Mouse (Mus musculus): ENCODE results near the gene Cd180. TPM values are rescaled to one million over a fixed set of nuclear protein-coding genes. Genes with fewer than 3 reads are reported as not detected.

Cd180 gene
- 1 to 10 TPM in 1 of 2 experiments, under 1 TPM in 1; 0.41 to 1.2 TPM for total RNA-seq (2021)
- long read RNA-seq, experiment 1: 0 reads
- long read RNA-seq, experiment 2, partial matches to known transcripts: 0 of 3 reads
- long read RNA-seq, experiment 2, other reads (novel, unspliced or antisense): 3 of 3 reads

GRCm38 (mm10) chr13:102693341-102693801 lies at the start of gene Cd180:
Gene Cd180, plus strand, starts transcription at chr13:102693558.
- intact Hi-C loops (cut with DNase I): no loop called here
- peak; percentile 13 to 25 for DNase-seq

DNA sequence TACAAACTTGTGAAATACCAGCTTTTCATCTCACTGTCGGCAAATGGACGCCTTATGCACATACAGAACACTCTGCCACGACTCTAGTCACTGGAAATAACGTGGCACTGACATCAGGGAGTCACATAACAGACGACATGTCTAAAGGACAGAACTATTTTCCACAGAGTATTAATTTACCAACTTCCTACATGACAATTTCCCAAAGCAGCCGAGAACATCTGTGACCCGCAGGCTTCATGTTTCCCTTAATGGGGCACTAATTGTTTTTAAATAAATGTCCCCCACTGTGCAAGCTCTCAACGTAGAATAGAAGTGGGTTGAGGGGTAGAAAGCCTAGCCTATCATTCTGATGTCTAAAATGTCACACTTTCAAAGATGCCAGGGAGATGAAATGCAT lies 49.0 kb upstream of the Cd180 start:
- intact Hi-C loops (cut with DNase I): loop anchor here (10.0 kb wide), 3 partner anchors 120 to 1140 kb away; no protein-coding TSS in a partner anchor
- no peak for DNase-seq

- intact Hi-C loops (cut with DNase I): loop anchor here (5.0 to 10.0 kb wide), 4 partner anchors 120 to 1140 kb away; no protein-coding TSS in a partner anchor
- peak; percentile 73 to 80 for DNase-seq
Measured at GRCm38 (mm10) chr13:102644789-102645551, 48.4 kb upstream of the Cd180 start.

DNA sequence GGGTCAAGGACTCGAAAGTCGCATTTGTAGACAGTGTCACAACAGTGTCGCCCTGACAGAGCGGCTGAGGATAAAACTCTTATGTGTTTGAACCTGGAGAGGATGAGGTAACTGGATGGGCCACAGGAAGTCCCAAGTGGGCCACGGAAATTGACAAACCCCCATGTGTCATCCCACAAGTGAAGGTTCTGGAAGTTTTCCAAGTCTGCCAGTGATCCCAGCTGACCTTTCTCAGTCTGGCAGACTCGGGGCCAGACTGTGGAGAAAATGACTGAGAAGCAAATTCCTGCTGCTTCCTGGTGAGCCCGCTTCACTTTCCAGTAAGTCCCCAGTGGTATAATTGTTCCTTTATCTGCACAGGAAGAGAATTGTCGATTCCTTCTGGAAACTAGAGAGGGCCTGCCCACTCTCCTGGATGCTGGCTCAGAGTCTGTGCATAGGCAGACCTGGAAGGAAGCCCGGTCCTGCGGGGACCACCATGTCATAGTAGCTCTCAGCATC lies 47.0 kb upstream of the Cd180 start:
- intact Hi-C loops (cut with DNase I): loop anchor here (5.0 to 10.0 kb wide), 4 partner anchors 122 to 1142 kb away; no protein-coding TSS in a partner anchor
- DNase-seq: peak in 1 of 2 experiments; percentile 36

- intact Hi-C loops (cut with DNase I): loop anchor here (5.0 to 10.0 kb wide), 4 partner anchors 123 to 1143 kb away; no protein-coding TSS in a partner anchor
Measured at GRCm38 (mm10) chr13:102647511-102647910, 45.8 kb upstream of the Cd180 start.

GRCm38 (mm10) chr13:102652303-102652889 lies 41.0 kb upstream of the Cd180 start:
- DNase-seq: no peak
- intact Hi-C loops (cut with DNase I): no loop called here

More at GRCm38 (mm10) chr13:102647511-102647910, 45.8 kb upstream of the Cd180 start:
- DNase-seq: no peak

DNA sequence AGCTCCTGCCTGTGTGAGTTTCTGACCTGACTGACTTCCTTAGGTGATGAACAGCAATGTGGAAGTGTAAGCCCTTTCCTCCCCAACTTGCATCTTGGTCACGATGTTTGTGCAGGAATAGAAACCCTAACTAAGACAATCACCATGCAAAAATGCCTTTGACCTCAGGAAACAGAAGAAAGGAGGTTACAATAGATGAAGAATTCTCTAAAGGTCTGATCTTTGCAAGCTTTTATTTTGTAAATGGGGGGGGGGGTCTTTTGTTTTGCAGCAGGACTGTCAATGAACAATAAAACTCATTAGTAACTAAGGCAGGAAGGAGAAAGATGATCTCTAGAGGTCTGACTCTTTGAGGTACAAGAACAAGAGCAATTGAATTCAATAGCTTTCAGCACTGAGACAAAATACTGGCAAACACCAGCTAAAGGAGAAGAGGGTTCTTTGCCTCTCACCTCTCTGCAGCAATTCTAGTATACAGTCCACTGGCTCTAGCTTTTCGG lies 38.2 kb upstream of the Cd180 start:
- no peak for DNase-seq
- intact Hi-C loops (cut with DNase I): no loop called here

GRCm38 (mm10) chr13:102656153-102656690 lies 37.1 kb upstream of the Cd180 start:
- intact Hi-C loops (cut with DNase I): no loop called here
- DNase-seq: no peak

- peak; percentile 66 to 72 for DNase-seq
- intact Hi-C loops (cut with DNase I): no loop called here
Measured at GRCm38 (mm10) chr13:102658223-102658839, 35.0 kb upstream of the Cd180 start.

DNA sequence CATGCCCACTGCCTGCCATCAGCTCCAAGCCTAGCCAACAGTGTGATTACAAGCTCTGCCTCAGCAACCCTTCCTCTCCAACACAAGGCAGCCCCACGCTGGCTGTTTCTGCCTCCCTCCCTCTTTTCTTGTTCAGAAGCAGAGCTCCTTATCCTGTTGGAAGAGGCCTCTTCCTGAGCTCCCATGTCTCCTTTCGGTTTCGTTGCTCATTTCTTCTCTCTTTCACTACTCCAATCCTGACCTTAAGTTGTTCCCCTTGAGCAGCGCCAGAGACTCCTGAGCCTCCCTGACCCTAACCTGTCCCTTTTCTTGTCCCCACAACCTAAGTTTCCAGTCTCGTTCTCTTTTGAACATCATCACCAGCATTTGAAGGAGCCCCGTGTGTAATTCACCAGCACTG lies 29.3 kb upstream of the Cd180 start:
- no peak for DNase-seq
- intact Hi-C loops (cut with DNase I): no loop called here

DNA sequence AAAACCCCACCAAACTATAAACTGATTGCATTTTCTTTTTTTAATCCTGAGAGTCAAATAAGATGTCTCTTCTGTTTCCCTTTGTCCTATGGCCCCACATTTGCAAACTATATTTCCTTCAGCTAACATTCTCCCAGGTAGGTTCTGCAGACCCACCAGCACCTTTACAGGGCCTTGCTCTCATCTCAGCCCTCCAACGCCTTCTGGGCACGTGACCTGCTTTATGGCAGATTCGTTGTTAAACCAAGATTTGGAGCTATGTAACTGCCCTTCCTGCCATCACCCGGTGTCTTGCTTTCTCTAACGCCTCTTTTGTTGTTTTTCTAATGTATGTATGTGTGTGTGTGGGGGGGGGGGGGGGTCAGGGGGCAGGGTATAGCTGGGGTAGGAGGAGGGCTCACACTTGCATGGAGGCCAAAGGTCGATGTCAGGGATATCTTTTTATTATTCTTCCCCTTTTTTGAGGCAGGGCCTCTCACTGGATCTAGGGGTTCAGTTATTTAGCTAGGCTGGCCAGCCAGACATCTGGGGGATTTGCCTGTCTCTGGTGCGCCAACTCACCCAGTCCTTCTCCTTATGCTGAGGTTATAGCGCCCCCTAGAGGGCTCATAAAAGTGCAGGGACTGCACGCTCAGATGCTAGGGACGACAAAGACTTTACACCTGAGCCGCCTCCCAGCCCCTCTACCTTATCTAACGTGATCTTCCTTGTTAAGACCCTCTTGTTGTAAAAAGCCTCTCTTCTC lies 28.3 kb upstream of the Cd180 start:
- intact Hi-C loops (cut with DNase I): no loop called here
- DNase-seq: peak; percentile 54 to 65

GRCm38 (mm10) chr13:102665588-102666232 lies 27.6 kb upstream of the Cd180 start:
- intact Hi-C loops (cut with DNase I): no loop called here
- no peak for DNase-seq

GRCm38 (mm10) chr13:102666233-102666614 lies 27.1 kb upstream of the Cd180 start:
- no peak for DNase-seq
- intact Hi-C loops (cut with DNase I): no loop called here

DNA sequence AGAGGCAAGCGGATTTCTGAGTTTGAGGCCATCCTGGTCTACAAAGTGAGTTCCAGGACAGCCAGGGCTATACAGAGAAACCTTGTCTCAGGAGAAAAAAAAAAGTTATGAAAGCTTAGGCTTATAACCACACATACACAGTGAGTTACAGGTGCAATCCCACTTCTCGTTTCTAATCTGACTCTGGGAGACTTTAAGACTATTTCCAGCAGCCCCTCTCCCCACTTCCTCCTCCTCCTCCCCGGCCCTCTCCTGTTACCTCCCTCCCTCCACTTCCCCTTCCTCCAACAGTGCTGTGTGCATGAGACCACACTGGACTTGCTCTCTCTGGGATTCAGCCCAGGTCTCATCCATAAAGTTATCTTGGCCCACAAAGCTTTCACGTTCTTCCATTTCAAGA lies 26.6 kb upstream of the Cd180 start:
- intact Hi-C loops (cut with DNase I): no loop called here
- no peak for DNase-seq

DNA sequence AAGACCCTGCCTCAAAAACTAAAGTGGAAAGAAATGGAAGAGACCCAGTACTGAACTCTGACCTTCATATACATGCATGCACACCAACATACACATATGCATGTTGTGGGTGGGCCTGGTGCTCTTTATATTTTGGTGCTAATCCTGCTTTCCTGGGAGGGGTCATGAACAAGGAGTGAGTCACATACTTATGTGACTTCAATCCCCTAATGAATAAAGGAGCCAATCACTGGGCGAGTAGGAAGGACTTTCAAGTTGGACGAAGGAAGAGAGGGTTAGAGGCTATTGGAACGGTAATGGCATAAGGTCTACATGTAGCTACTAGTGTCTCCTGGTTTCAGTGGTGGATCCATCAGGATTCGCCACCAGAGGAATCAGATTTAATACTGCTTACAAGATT lies 26.0 kb upstream of the Cd180 start:
- intact Hi-C loops (cut with DNase I): no loop called here
- no peak for DNase-seq

- intact Hi-C loops (cut with DNase I): no loop called here
- DNase-seq: no peak
Measured at GRCm38 (mm10) chr13:102667842-102668241, 25.5 kb upstream of the Cd180 start.

GRCm38 (mm10) chr13:102668933-102669332 lies 24.4 kb upstream of the Cd180 start:
- intact Hi-C loops (cut with DNase I): no loop called here
- no peak for DNase-seq

DNA sequence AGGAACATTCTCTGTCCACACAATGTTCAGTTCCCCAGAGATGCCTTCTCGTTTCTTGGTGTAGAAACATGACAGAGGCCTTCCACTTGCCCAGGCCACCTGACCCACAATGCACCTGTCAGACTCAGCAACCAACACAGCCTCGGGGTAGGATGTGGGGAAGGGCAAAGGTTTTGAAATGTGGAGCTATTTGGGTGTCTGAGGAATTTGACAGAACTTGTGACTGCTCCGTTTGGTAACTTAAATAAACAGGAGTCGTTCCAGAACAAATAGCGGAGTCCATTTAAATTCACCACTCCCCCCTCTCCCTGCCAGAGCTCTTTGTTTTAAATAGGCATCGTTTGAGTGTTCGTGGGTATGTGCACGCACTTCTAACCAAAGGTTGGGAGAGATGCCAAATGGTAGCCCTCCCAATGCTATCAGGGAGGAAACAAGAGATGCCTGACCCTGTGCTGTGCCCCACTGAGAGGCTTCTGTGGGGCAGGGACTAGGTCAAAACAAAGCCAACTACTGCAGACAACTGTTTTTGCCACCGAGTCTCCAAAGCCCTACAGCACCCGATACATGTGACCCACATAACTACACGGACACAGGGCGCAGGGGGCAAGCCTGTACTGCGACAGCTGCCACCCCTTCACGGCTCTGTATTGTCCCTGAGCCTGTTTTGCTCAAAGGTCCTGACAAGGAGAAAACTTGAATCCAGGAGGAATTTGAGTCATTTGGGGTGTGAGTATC lies 23.7 kb upstream of the Cd180 start:
- DNase-seq: no peak
- intact Hi-C loops (cut with DNase I): no loop called here

Measured in heart, postnatal 14 days (tissue).